Mouse (Mus musculus) ovary, postnatal 36 days (tissue): ENCODE measurements around the gene Msantd2.

Source experiments
- DNase-seq: peaks from one replicate; pipeline ENCODE4 v3.0.0; 2022; ENCODE audit warnings: low spot score, mixed read lengths

Msantd2 gene

DNA sequence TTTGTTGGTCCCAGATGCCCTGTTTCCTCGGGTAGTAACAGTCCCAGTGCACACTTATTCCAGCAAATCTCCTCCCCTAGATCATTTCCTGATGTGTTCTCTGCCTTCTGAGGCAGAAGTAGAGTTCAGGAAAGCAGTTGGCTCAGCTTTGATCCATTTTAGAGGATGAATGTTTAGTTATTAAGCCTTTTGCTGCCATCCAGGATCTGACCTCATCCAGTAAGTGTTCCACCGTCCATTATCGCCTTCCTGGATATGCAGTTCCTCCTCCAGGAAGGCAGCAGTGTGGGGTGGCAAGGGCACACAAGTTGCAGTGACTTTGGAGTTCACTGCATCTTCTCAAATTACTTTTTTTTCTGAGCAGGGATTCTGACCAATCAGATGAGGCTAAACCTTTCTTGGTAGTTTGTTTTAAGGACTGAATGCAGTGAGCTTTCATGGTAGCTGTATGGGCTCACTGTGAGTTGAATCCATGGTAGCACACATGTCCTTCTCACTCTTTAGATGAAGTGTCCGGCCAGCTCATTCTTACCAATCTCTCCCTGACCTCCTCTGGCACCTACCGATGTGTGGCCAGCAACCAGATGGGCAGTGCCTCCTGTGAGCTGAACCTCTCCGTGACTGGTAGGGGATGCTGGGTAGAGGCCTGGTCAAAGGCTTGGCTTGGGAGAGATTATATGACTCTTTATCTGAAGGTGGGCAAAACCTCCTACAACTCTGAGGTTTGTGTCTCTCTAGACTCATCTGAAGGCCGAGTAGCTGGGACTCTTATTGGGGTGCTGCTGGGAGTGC, 52.9 kb downstream of the Msantd2 start:
- no peak for DNase-seq

DNA sequence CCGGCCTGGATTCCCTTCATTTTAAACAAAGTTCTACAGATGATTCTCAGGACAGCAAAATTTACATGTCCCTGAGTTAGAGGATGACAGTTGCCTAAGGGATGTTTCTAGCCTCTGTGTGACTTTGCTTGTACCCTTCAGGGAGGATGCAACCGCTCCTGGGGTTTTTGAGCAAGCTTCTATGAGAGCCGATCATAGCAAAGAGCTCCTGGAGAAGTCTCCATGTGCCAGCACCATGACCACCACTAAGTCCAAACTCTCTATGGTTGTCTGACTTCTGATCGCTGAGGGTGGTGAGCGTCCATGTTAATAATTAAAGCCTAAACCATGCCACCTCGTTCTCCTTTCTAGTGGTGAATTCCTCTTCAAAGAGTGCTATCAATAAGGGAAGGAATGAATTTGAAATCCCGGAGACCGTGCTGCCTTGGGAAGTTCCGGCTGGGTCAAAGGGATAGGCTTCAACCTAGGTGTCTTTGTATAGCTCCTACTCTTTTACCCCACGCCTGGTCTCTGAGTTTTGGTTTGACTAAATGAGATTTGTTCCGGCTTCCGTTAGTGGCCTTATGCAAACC, 54.8 kb downstream of the Msantd2 start:
- DNase-seq = no peak

GRCm38 (mm10) chr9:37544447-37545165, 55.5 kb downstream of the Msantd2 start:
- DNase-seq = peak; percentile 68

GRCm38 (mm10) chr9:37545166-37545610, 56.1 kb downstream of the Msantd2 start:
- DNase-seq = no peak

DNA sequence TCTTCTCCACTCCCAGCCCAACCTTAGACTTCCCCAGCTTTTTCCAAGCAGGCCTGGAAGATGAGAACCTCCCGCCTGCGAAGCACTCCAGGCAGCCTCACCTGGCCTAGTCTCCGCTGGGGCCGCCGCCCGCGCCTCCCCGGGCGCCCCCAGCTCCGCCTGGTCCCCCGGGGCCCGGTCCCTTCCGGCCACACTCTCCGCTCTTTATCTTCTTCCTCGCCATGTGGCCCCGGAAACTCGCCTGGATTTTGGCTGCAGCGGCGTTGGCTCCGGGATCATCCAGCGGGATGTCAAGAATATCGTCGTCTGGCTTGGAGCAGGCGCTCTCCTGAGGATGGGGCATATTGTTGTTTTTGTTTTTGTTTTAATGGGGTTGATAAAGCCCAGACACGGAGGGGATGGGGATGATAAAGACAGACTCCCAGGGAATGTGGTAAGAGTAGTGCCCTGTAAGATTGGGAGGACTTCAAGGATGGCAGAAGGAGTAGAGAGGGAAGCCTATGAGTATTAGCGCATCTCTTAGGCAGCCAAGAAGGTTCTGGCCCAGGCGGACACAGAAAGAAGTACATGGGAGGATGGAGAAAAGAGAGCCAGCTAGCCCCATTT, 56.8 kb downstream of the Msantd2 start:
- DNase-seq = no peak

DNA sequence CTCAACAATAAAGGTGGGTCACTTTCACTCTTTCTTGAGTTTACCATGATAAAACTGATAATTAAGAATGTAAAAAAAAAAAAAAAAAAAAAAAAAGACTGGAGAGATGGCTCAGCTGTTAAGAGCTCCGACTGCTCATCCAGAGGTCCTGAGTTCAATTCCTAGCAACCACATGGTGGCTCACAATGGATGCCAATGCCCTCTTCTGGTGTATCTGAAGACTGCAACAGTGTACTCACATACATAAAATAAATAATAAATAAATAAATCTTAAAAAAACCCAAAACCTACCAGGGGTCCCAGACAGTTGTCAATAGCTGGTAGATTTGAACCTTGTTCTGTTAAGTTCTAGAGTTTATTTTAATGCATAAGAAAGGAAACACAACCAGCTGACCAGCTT, 57.8 kb downstream of the Msantd2 start:
- no peak for DNase-seq

- no peak for DNase-seq
Measured at GRCm38 (mm10) chr9:37550435-37550834, 61.3 kb downstream of the Msantd2 start.

- DNase-seq = no peak
Measured at GRCm38 (mm10) chr9:37551751-37552531, 62.8 kb downstream of the Msantd2 start.

GRCm38 (mm10) chr9:37552536-37553293, 63.6 kb downstream of the Msantd2 start, which contains the start of gene Nrgn:
Gene Nrgn (minus strand): TSS chr9:37552904.
- DNase-seq = peak; percentile 84

DNA sequence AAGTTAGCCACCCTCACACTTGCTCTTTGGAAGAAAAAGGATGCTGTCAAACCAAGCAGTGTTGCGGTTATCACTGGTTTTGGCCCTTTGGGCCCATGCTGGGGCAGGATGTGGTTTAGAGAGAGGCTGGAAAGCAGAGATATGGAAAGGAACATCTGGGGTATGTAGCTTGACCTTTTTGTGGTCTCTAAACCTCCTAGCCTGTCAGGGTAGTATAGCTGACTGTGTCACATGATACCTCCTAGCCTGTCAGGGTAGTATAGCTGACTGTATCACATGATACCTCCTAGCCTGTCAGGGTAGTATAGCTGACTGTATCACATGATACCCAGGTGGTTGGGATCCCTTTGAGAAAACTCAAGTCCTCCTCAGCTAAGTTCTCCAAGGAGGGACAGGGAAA, 65.2 kb downstream of the Msantd2 start:
- DNase-seq = no peak

GRCm38 (mm10) chr9:37554838-37555748, 66.0 kb downstream of the Msantd2 start, which contains the start of gene Siae:
Gene Siae (plus strand): TSS chr9:37555698.
- DNase-seq = no peak

DNA sequence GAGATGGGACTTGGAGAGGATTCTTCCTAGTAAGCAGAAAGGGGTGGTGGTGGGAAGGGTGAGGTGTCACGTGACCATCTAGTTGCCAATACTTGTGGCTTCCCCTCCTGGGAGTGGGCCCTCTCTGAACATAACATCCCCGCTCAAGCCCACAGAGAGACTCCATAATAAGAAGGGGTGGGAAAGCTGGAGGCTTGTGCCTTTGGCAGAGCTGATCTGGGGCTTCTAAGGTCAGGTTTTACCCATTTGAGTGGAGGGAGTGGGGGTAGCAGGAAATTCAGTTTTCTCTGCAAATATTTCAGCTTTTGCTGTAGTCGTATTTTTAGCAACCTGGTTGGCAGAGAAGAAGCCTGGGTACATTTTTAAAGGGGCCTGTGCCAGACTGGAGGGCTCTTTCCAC, 67.2 kb downstream of the Msantd2 start:
- DNase-seq = no peak

DNA sequence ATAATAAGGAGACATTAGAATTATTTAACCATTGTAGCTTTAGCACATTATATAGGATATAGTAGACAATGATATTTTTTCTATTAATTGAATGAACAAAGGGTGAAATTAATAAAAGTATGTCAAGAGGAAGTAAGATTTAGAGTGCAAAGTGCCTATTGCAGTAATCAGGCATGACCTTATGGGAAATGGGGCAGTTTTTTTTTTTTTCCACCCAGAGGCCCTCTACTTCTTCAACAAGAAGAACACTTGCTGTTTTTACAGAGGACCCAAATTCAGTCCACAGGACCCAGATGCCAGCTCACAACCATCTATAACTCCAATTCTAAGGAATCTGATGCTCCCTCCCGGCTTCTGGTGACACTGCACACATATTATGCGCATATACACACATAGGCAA, 71.5 kb downstream of the Msantd2 start:
- DNase-seq = no peak

DNA sequence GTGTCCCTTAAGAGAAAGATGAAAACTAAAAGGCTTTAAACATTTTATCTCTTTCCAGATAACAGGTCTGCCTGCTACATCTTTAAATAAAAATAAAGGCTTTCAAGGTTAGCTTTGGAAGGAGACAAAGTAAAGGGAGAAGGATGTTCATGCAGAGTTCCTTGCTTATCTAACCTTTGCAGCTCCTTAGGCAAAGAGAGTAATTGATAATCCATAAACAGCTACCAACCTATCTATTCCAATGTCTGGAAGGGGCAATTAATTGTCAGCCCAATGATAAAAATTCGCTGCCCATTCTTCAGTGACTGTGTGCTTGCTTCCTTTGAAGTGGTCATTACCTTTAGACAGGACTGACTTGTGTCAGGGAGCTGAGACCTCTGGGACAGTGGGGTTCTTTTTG, 74.7 kb downstream of the Msantd2 start:
- DNase-seq = no peak

DNA sequence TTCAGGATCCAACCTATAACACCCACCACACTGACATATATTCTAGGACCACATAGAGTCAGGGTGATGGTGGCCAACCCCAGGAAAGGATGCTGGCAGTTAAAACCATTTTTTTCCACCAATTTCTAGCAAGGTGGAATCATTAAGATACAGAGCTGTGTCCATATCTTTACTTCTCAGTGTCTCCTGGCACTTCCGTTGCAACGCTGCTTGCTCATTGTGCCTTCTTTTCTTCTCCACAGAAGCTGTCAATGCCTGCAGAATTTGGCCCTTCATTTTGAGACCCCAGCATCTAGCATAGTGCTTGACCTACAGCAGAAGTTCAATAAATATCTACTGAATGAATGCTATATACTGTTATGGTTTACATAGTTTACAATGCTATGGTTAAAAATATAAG, 77.9 kb downstream of the Msantd2 start:
- DNase-seq = no peak

DNA sequence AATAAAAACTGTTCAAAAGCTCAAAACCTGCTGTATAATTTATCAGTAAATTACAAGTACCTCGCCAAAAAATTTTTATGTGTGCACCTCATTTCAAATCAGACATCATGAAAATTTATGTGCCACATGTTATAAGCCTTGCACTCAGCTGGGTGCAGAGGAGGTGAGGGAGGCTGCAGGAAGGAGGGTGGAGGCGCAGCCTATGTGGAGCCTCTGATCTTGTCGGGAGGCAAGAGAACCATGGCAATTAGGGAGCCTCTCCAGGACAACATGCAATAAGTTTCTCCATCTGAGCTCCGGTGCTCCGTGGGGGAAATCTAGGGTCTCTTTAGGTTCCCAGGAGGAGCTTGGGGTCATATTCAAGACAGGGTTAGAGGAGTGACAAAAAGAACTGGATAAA, 78.3 kb downstream of the Msantd2 start:
- DNase-seq = no peak

DNA sequence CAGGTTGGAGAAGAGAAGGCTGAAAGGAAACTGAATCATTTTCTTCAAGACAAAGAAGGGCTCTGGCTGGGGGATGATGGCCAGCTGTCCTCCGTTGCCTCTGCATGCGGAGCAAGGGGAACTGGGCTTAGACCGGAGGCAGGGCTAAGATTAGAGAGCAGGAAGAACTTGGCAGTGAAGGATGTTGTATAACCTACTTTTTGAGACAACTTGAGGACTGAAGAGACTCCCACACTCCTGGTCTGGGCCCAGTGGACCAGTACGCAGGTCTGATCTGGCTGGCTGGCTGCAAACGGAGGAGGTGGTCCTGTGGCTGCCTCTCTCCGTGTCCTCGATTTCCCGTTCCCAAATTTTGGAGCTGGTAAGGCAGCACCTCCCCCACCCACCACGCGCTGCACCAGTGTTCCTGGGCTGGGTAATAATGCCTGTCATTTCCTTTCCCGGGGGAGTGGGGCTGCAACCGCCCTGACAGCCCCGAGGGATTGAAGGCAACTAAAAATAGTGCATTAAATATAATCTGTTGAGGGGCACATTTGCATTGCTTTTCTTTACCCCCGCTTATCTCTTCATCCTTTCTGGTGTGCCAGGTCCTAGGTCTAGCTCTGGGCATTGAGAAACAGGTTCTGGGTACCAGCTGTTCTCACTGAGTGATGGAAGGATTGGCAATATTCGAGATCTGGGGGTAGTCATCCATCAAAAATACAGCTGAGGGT, 78.9 kb downstream of the Msantd2 start:
- no peak for DNase-seq

- DNase-seq = no peak
Measured at GRCm38 (mm10) chr9:37568605-37569214, 79.6 kb downstream of the Msantd2 start.
